Mouse (Mus musculus): ENCODE data around the gene Hs1bp3. TPM values are rescaled to one million over a fixed set of nuclear protein-coding genes. Genes with fewer than 3 reads are reported as not detected.

Gene Hs1bp3
- polyA plus RNA-seq, 1 experiment from 2014 or later, result 15.7 TPM

DNA sequence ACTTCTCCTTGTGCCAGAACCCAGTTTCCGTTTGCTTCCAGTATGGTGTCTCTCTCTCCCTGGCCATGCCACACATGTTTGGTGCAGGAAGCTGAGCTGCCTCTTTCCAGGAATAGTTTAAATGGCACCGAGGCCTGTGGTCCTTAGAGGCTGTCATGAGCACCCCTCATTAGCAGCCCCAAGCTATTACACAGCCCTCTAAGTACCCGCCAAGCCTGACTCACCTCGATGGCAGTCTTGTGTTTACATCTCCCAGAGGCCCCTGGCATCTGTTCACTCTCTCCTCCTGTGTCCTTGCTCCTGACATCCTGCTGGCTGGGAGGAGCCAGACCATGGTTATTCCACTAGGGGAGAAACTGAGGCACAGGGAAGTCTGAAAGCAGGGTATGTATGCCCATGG lies 25.3 kb downstream of the Hs1bp3 start:
- H3K4me1 ChIP-seq (ENCODE audit: control insufficient read depth, insufficient read depth, low read length), result peaks cover 23% of the 10 kb centered on the region
- ATAC-seq (ENCODE audit: insufficient read depth, low FRiP score), result peak; percentile 39; the same call in 1 of the 2 replicates
- H3K4me2 ChIP-seq (ENCODE audit: low read depth, low read length), result no peak overlapping the region
- no peak overlapping the region for H3K27ac ChIP-seq (ENCODE audit: low read length)
- no peak overlapping the region for H3K4me3 ChIP-seq (replicated peaks; ENCODE audit: low read length)
- WGBS, result 49% methylated on average over 4 of the region's 4 CpGs
- no peaks in the 10 kb centered on the region for H3K9me3 ChIP-seq (replicated peaks; ENCODE audit: control insufficient read depth, low read length)
- H3K27me3 ChIP-seq (ENCODE audit: control insufficient read depth, insufficient read depth, low read length), result no peaks in the 10 kb centered on the region
- no peak overlapping the region for H3K9ac ChIP-seq (ENCODE audit: low read length)
- H3K36me3 ChIP-seq (ENCODE audit: control insufficient read depth, insufficient read depth, low read length), result 0 out of 2 replicates have a peak, but pooled peaks cover 6% of the 10 kb centered on the region

GRCm38 (mm10) chr12:8338918-8339317 lies 25.7 kb downstream of the Hs1bp3 start:
- Histone ChIP-seq H3K27ac (ENCODE audit: low read length) (no peak overlapping the region), H3K9ac (ENCODE audit: low read length) (no peak overlapping the region), H3K4me2 (ENCODE audit: low read depth, low read length) (no peak overlapping the region), H3K9me3 (replicated peaks; ENCODE audit: control insufficient read depth, low read length) (no peaks in the 10 kb centered on the region), H3K4me3 (replicated peaks; ENCODE audit: low read length) (no peak overlapping the region), H3K36me3 (ENCODE audit: control insufficient read depth, insufficient read depth, low read length) (0 out of 2 replicates have a peak, but pooled peaks cover 6% of the 10 kb centered on the region), H3K27me3 (ENCODE audit: control insufficient read depth, insufficient read depth, low read length) (no peaks in the 10 kb centered on the region), H3K4me1 (ENCODE audit: control insufficient read depth, insufficient read depth, low read length) (peaks cover 23% of the 10 kb centered on the region)
- no peak for ATAC-seq (ENCODE audit: insufficient read depth, low FRiP score)
- WGBS, result 86% methylated on average over 8 of the region's 8 CpGs

DNA sequence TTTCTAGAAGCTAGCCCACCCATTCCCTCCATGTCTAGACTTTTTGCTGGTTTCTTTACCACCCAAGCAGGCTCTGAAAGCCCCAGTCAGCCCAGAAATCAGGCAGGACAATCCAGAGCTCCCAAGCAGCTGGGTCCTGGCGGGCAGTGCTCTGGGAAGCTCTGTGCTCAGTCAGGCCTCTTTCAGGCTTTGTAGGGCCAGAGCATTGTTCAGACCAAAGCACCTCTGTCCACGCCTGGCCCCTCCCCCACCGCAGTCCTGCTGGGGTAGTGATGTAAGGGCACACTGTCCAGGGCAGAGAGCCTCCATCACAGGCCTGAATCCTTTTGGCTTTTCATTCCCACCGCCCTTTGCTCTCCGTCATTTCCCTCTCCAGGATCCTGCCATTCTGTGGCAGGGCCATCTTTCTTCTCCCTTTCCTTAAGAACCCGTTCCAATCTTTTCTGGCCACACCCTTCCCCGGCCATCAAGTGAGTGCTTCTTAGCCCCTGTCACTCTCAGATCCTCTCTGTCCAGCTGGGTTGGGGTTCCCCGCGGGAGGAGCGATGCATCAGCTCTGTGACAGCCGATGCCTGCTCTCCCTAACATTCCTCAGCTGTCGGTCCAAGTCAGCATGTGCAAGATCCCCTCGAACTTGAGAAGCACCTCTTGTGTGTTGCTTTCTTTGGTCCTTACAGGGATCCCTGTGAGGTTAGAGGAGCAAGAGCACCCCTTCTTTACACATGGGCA lies 26.5 kb downstream of the Hs1bp3 start:
- H3K27ac ChIP-seq (ENCODE audit: low read length), result no peak overlapping the region; the same call in 1 of the 2 replicates
- H3K4me3 ChIP-seq (replicated peaks; ENCODE audit: low read length), result no peak overlapping the region
- WGBS, result 46% methylated on average over 13 of the region's 13 CpGs
- no peaks in the 10 kb centered on the region for H3K9me3 ChIP-seq (replicated peaks; ENCODE audit: control insufficient read depth, low read length)
- H3K4me2 ChIP-seq (ENCODE audit: low read depth, low read length), result no peak overlapping the region
- no peaks in the 10 kb centered on the region for H3K27me3 ChIP-seq (ENCODE audit: control insufficient read depth, insufficient read depth, low read length)
- H3K9ac ChIP-seq (ENCODE audit: low read length), result no peak overlapping the region
- H3K4me1 ChIP-seq (ENCODE audit: control insufficient read depth, insufficient read depth, low read length), result peaks cover 23% of the 10 kb centered on the region
- 0 out of 2 replicates have a peak, but pooled peaks cover 6% of the 10 kb centered on the region for H3K36me3 ChIP-seq (ENCODE audit: control insufficient read depth, insufficient read depth, low read length)
- no peak for ATAC-seq (ENCODE audit: insufficient read depth, low FRiP score)

DNA sequence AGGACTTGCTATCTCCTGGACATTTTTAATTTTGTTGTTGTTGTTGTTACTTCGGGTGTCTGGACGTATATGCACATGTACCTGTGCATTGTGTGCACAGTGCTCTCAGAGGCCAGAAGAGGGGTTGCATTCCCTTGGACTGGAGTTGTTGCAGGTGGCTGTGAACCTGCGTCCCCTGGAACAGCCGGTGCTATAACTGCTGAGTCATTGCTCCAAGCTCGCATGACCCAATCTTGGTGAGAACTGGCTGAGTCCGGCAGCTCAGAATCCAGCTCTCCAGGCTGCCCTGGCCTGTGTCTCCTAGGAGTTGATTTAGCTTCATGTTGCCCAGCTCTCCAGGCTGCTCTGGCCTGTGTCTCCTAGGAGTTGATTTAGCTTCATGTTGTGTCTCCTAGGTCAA lies 27.8 kb downstream of the Hs1bp3 start:
- Histone ChIP-seq H3K27me3 (ENCODE audit: control insufficient read depth, insufficient read depth, low read length) (no peaks in the 10 kb centered on the region), H3K27ac (ENCODE audit: low read length) (no peak overlapping the region), H3K9me3 (replicated peaks; ENCODE audit: control insufficient read depth, low read length) (no peaks in the 10 kb centered on the region), H3K9ac (ENCODE audit: low read length) (no peak overlapping the region), H3K36me3 (ENCODE audit: control insufficient read depth, insufficient read depth, low read length) (0 out of 2 replicates have a peak, but pooled peaks cover 6% of the 10 kb centered on the region), H3K4me2 (ENCODE audit: low read depth, low read length) (no peak overlapping the region), H3K4me3 (replicated peaks; ENCODE audit: low read length) (no peak overlapping the region), H3K4me1 (ENCODE audit: control insufficient read depth, insufficient read depth, low read length) (peaks cover 23% of the 10 kb centered on the region)
- ATAC-seq (ENCODE audit: insufficient read depth, low FRiP score), result no peak
- 89% methylated on average over 6 of the region's 6 CpGs for WGBS

DNA sequence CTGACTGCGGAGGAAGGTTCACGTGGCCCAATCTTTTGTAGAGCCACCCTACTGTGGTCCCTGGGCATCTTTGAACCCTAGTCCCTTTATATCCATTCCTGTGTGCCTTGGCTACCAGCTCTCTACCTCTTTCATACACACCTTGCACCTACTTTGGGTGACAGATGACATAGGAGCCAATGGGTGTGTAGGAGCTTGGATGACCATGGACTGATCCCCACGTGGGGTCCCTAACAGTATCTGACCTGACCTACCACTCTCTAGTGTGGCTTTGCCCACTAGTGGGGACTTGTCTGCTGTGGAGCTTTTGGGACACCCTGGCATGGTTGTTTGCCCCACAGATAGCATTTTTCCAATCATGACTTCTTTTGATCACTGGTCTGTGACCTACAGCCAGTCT lies 30.1 kb downstream of the Hs1bp3 start:
- H3K9ac ChIP-seq (ENCODE audit: low read length), result no peak overlapping the region
- H3K27ac ChIP-seq (ENCODE audit: low read length), result no peak overlapping the region
- H3K36me3 ChIP-seq (ENCODE audit: control insufficient read depth, insufficient read depth, low read length), result 0 out of 2 replicates have a peak, but pooled peaks cover 3% of the 10 kb centered on the region
- no peaks in the 10 kb centered on the region for H3K27me3 ChIP-seq (ENCODE audit: control insufficient read depth, insufficient read depth, low read length)
- H3K9me3 ChIP-seq (replicated peaks; ENCODE audit: control insufficient read depth, low read length), result no peaks in the 10 kb centered on the region
- no peak overlapping the region for H3K4me2 ChIP-seq (ENCODE audit: low read depth, low read length)
- 90% methylated on average over 3 of the region's 3 CpGs for WGBS
- no peak overlapping the region for H3K4me3 ChIP-seq (replicated peaks; ENCODE audit: low read length)
- H3K4me1 ChIP-seq (ENCODE audit: control insufficient read depth, insufficient read depth, low read length), result peaks cover 11% of the 10 kb centered on the region
- ATAC-seq (ENCODE audit: insufficient read depth, low FRiP score), result no peak

DNA sequence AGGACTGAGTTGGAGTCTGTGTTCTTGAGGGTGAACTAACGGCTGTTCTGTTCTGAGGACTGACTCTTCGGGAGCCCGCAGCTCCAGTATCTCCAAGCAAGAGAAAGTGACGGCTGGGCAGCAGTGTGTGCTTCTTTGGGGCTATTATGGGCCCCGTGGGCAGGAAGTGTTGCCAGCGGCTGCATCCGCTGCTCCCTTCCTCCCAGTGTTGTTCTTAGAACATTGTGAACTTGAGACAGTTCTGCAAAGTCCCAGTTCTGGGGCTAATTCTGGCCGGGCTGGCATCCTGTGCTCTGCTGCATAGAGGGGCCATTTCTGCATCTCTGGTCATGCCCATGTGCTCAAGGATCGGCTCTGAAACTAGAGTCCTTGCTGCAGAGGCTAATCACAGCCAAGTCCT lies 31.7 kb downstream of the Hs1bp3 start:
- 0 out of 2 replicates have a peak, but pooled peaks cover 6% of the 10 kb centered on the region for H3K4me1 ChIP-seq (ENCODE audit: control insufficient read depth, insufficient read depth, low read length)
- H3K27ac ChIP-seq (ENCODE audit: low read length), result peak overlapping the region; percentile 66
- 0 out of 2 replicates have a peak overlapping the region, but pooled peaks have one; percentile 36 for H3K9ac ChIP-seq (ENCODE audit: low read length)
- peak; percentile 26 for ATAC-seq (ENCODE audit: insufficient read depth, low FRiP score)
- no peaks in the 10 kb centered on the region for H3K9me3 ChIP-seq (replicated peaks; ENCODE audit: control insufficient read depth, low read length)
- 0 out of 2 replicates have a peak, but pooled peaks cover 3% of the 10 kb centered on the region for H3K36me3 ChIP-seq (ENCODE audit: control insufficient read depth, insufficient read depth, low read length)
- no peak overlapping the region for H3K4me3 ChIP-seq (replicated peaks; ENCODE audit: low read length)
- no peaks in the 10 kb centered on the region for H3K27me3 ChIP-seq (ENCODE audit: control insufficient read depth, insufficient read depth, low read length)
- no peak overlapping the region for H3K4me2 ChIP-seq (ENCODE audit: low read depth, low read length)
- WGBS, result 67% methylated on average over 9 of the region's 9 CpGs

DNA sequence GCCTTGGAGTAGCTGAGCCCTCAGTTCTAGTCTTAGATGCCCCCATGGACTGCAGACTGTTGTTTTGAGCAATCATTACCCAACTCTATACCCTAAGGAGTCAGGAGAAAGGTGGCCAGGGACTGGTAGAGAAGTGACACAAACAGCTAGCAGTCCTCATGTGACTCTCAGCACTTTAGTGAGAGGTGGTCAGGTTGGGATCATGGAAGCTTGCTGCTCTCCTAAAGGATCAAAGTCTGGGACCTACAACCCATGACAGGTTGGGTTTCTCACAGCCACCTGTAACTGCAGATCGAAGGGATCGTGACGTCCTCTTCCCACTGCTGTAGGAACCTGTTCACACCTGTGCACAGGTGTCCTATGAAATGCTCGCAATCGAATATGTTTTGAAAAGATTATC lies 32.3 kb downstream of the Hs1bp3 start:
- Histone ChIP-seq H3K9me3 (replicated peaks; ENCODE audit: control insufficient read depth, low read length) (no peaks in the 10 kb centered on the region), H3K4me2 (ENCODE audit: low read depth, low read length) (no peak overlapping the region), H3K4me3 (replicated peaks; ENCODE audit: low read length) (no peak overlapping the region), H3K27ac (ENCODE audit: low read length) (peak overlapping the region; percentile 66), H3K9ac (ENCODE audit: low read length) (no peak overlapping the region), H3K36me3 (ENCODE audit: control insufficient read depth, insufficient read depth, low read length) (0 out of 2 replicates have a peak, but pooled peaks cover 3% of the 10 kb centered on the region), H3K27me3 (ENCODE audit: control insufficient read depth, insufficient read depth, low read length) (no peaks in the 10 kb centered on the region), H3K4me1 (ENCODE audit: control insufficient read depth, insufficient read depth, low read length) (0 out of 2 replicates have a peak, but pooled peaks cover 6% of the 10 kb centered on the region)
- WGBS, result 86% methylated on average over 5 of the region's 5 CpGs
- no peak for ATAC-seq (ENCODE audit: insufficient read depth, low FRiP score)

GRCm38 (mm10) chr12:8347746-8348462 lies 34.7 kb downstream of the Hs1bp3 start:
- 80% methylated on average over 8 of the region's 8 CpGs for WGBS
- H3K4me3 ChIP-seq (replicated peaks; ENCODE audit: low read length), result no peak overlapping the region
- no peak for ATAC-seq (ENCODE audit: insufficient read depth, low FRiP score)
- H3K9ac ChIP-seq (ENCODE audit: low read length), result no peak overlapping the region
- no peaks in the 10 kb centered on the region for H3K9me3 ChIP-seq (replicated peaks; ENCODE audit: control insufficient read depth, low read length)
- no peaks in the 10 kb centered on the region for H3K36me3 ChIP-seq (ENCODE audit: control insufficient read depth, insufficient read depth, low read length)
- H3K4me2 ChIP-seq (ENCODE audit: low read depth, low read length), result no peak overlapping the region
- no peaks in the 10 kb centered on the region for H3K27me3 ChIP-seq (ENCODE audit: control insufficient read depth, insufficient read depth, low read length)
- H3K4me1 ChIP-seq (ENCODE audit: control insufficient read depth, insufficient read depth, low read length), result peaks cover 11% of the 10 kb centered on the region; the same call in 1 of the 2 replicates
- peak overlapping the region; percentile 62 for H3K27ac ChIP-seq (ENCODE audit: low read length)

Measured in stomach, embryonic 16.5 days (tissue).